Mouse (Mus musculus): ENCODE data around the gene Hmces.

GRCm38 (mm10) chr6:87970041-87970440 is 56.3 kb downstream of the Hmces start:
- TF ChIP-seq POLR2A (IDR thresholded peaks at IDR 0.05; ENCODE audit: borderline replicate concordance, insufficient read depth, low read length) = no peak
- TF ChIP-seq CTCF (IDR thresholded peaks at IDR 0.05; ENCODE audit: borderline replicate concordance, insufficient read depth, low read depth, low read length) = no peak
